Mouse (Mus musculus): ENCODE data around the gene Cnn3.

Gene Cnn3

GRCm38 (mm10) chr3:121418850-121419435 lies 7.4 kb upstream of the Cnn3 start:
- no peak for DNase-seq (ENCODE audit: low read depth)

- DNase-seq (ENCODE audit: low read depth): no peak
These were observed 3.9 kb upstream of the Cnn3 start for GRCm38 (mm10) chr3:121422405-121422804.

GRCm38 (mm10) chr3:121426621-121427519 lies 573 bp downstream of the Cnn3 start:
- DNase-seq (ENCODE audit: low read depth): peak; percentile 58

- DNase-seq (ENCODE audit: low read depth): no peak
These were observed 1.2 kb downstream of the Cnn3 start for GRCm38 (mm10) chr3:121427520-121427908.

GRCm38 (mm10) chr3:121428230-121428629 lies 1.9 kb downstream of the Cnn3 start:
- peak; percentile 4 for DNase-seq (ENCODE audit: low read depth)

GRCm38 (mm10) chr3:121428696-121429259 lies 2.5 kb downstream of the Cnn3 start:
- DNase-seq (ENCODE audit: low read depth): no peak

- no peak for DNase-seq (ENCODE audit: low read depth)
These were observed 3.2 kb downstream of the Cnn3 start for GRCm38 (mm10) chr3:121429469-121429868.

- no peak for DNase-seq (ENCODE audit: low read depth)
These were observed 4.1 kb downstream of the Cnn3 start for GRCm38 (mm10) chr3:121430289-121430936.

GRCm38 (mm10) chr3:121433359-121433758 lies 7.1 kb downstream of the Cnn3 start:
- no peak for DNase-seq (ENCODE audit: low read depth)

- no peak for DNase-seq (ENCODE audit: low read depth)
These were observed 7.8 kb downstream of the Cnn3 start for GRCm38 (mm10) chr3:121433968-121434533.

- no peak for DNase-seq (ENCODE audit: low read depth)
These were observed 9.0 kb downstream of the Cnn3 start for GRCm38 (mm10) chr3:121435296-121435695.

- DNase-seq (ENCODE audit: low read depth): no peak
These were observed 10.8 kb downstream of the Cnn3 start for GRCm38 (mm10) chr3:121437070-121437469.

- DNase-seq (ENCODE audit: low read depth): no peak
These were observed 11.7 kb downstream of the Cnn3 start for GRCm38 (mm10) chr3:121437996-121438395.

- DNase-seq (ENCODE audit: low read depth): no peak
These were observed 13.4 kb downstream of the Cnn3 start for GRCm38 (mm10) chr3:121439623-121440161.

GRCm38 (mm10) chr3:121441504-121441903 lies 15.2 kb downstream of the Cnn3 start:
- no peak for DNase-seq (ENCODE audit: low read depth)

GRCm38 (mm10) chr3:121442288-121442687 lies 16.0 kb downstream of the Cnn3 start:
- no peak for DNase-seq (ENCODE audit: low read depth)

GRCm38 (mm10) chr3:121443861-121444271 lies 17.6 kb downstream of the Cnn3 start:
- no peak for DNase-seq (ENCODE audit: low read depth)

GRCm38 (mm10) chr3:121444414-121444813 lies 18.1 kb downstream of the Cnn3 start:
- DNase-seq (ENCODE audit: low read depth): no peak

- no peak for DNase-seq (ENCODE audit: low read depth)
These were observed 20.2 kb downstream of the Cnn3 start for GRCm38 (mm10) chr3:121446454-121446853.

- DNase-seq (ENCODE audit: low read depth): no peak
These were observed 21.8 kb downstream of the Cnn3 start for GRCm38 (mm10) chr3:121448029-121448468.

- no peak for DNase-seq (ENCODE audit: low read depth)
These were observed 22.3 kb downstream of the Cnn3 start for GRCm38 (mm10) chr3:121448606-121449005.

- no peak for DNase-seq (ENCODE audit: low read depth)
These were observed 23.2 kb downstream of the Cnn3 start for GRCm38 (mm10) chr3:121449527-121449926.
